Mouse (Mus musculus) R1 (cell line): ENCODE results near the gene Tesk1.

Experiments used
- DNase-seq: peaks from one replicate; pipeline ENCODE4 v3.0.0-alpha.2; 2018; ENCODE audit warnings: low read depth, low spot score

Tesk1 gene

GRCm38 (mm10) chr4:43453413-43453812, 11.7 kb downstream of the Tesk1 start:
- no peak for DNase-seq

GRCm38 (mm10) chr4:43454041-43454836, 12.5 kb downstream of the Tesk1 start, which contains the start of gene Cd72:
TSS of gene Cd72 (minus strand) at chr4:43454628.
- no peak for DNase-seq

GRCm38 (mm10) chr4:43456470-43456869, 14.7 kb downstream of the Tesk1 start:
- no peak for DNase-seq

GRCm38 (mm10) chr4:43457124-43457523, 15.4 kb downstream of the Tesk1 start:
- no peak for DNase-seq

- no peak for DNase-seq
Measured at GRCm38 (mm10) chr4:43463102-43463501, 21.4 kb downstream of the Tesk1 start.

- no peak for DNase-seq
Measured at GRCm38 (mm10) chr4:43465935-43466334, 24.2 kb downstream of the Tesk1 start.

GRCm38 (mm10) chr4:43466872-43467271, 25.1 kb downstream of the Tesk1 start:
- DNase-seq, result no peak

- DNase-seq, result no peak
Measured at GRCm38 (mm10) chr4:43470301-43470700, 28.6 kb downstream of the Tesk1 start.

GRCm38 (mm10) chr4:43473636-43474035, 31.9 kb downstream of the Tesk1 start:
- no peak for DNase-seq

GRCm38 (mm10) chr4:43476604-43477003, 34.9 kb downstream of the Tesk1 start:
- peak; percentile 35 for DNase-seq

- DNase-seq, result peak; percentile 95
Measured at GRCm38 (mm10) chr4:43477857-43478533, 36.3 kb downstream of the Tesk1 start.

GRCm38 (mm10) chr4:43478534-43478858, 36.8 kb downstream of the Tesk1 start:
- no peak for DNase-seq

- peak; percentile 78 for DNase-seq
Measured at GRCm38 (mm10) chr4:43478906-43479832, 37.4 kb downstream of the Tesk1 start.

- no peak for DNase-seq
Measured at GRCm38 (mm10) chr4:43480985-43481384, 39.2 kb downstream of the Tesk1 start.

- no peak for DNase-seq
Measured at GRCm38 (mm10) chr4:43481894-43482456, 40.2 kb downstream of the Tesk1 start.

GRCm38 (mm10) chr4:43482591-43482990, 40.9 kb downstream of the Tesk1 start:
- no peak for DNase-seq

- no peak for DNase-seq
Measured at GRCm38 (mm10) chr4:43483535-43484091, 41.9 kb downstream of the Tesk1 start, which contains the start of gene Sit1. TSS of gene Sit1 (minus strand) at chr4:43483734.

- DNase-seq, result peak; percentile 74
Measured at GRCm38 (mm10) chr4:43485666-43486065, 43.9 kb downstream of the Tesk1 start.

GRCm38 (mm10) chr4:43489611-43490010, 47.9 kb downstream of the Tesk1 start:
- no peak for DNase-seq

- DNase-seq, result no peak
Measured at GRCm38 (mm10) chr4:43490801-43491200, 49.1 kb downstream of the Tesk1 start.

- peak; percentile 35 for DNase-seq
Measured at GRCm38 (mm10) chr4:43492101-43492820, 50.5 kb downstream of the Tesk1 start.
